Mouse (Mus musculus) heart, postnatal 36 days (tissue): ENCODE data around the gene Ccdc12. TPM values are rescaled to one million over a fixed set of nuclear protein-coding genes. Genes with fewer than 3 reads are reported as not detected.

Experiments
- DNase-seq, 2 experiments: peaks; one replicate each; pipeline ENCODE4 v3.0.0; 2021 to 2022
- intact Hi-C: fragments of 180-260 bp; cut with DNase I; formaldehyde crosslinking; loops from one replicate; pipeline ENCODE4 v1.15.1; 2025
- total RNA-seq, 2 experiments: library from RNA; stranded (reverse); gene quantifications; 2 replicates each; pipeline ENCODE4 v1.2.3; 2021

Gene Ccdc12
- 10 to 100 TPM; 60.6 to 66.9 TPM for total RNA-seq

- intact Hi-C loops, result no loop called here
- DNase-seq, result peak; percentile 94 to 99
Measured at GRCm38 (mm10) chr9:110656249-110657221, at the start of gene Ccdc12. Gene Ccdc12 (plus strand): TSS chr9:110656503.

DNA sequence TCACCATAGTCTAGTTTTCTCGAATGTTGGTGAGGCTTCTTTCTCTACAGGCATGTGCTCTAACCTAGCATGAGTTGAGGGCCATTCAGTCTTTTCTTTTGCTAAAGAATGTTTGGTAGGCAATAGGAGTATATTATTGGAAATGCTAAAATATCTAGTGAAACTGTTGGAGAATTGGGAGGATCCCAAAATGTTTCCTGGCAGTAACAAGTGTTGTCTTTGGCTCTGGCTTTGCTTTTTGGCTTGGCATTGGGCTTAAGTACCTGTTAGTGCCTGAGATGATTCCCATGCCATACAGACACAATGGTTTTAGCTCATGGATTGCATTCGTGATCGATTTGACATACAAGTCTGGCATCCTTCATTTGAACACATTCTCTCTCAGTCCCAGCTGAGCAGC is 44.8 kb upstream of the Ccdc12 start:
- DNase-seq, result no peak
- intact Hi-C loops, result no loop called here

GRCm38 (mm10) chr9:110617081-110617480 is 39.2 kb upstream of the Ccdc12 start:
- intact Hi-C loops, result no loop called here
- peak; percentile 31 to 34 for DNase-seq

- no peak for DNase-seq
- intact Hi-C loops, result loop anchor here (5.0 kb wide), 1 partner anchor 173 kb away; no protein-coding TSS in a partner anchor
Measured at GRCm38 (mm10) chr9:110620180-110620579, 36.1 kb upstream of the Ccdc12 start.

- no peak for DNase-seq
- intact Hi-C loops, result loop anchor here (5.0 kb wide), 1 partner anchor 173 kb away; no protein-coding TSS in a partner anchor
Measured at GRCm38 (mm10) chr9:110620685-110621084, 35.6 kb upstream of the Ccdc12 start.

GRCm38 (mm10) chr9:110622621-110623219 is 33.6 kb upstream of the Ccdc12 start:
- intact Hi-C loops, result loop anchor here (5.0 kb wide), 1 partner anchor 175 kb away; no protein-coding TSS in a partner anchor
- DNase-seq, result no peak

DNA sequence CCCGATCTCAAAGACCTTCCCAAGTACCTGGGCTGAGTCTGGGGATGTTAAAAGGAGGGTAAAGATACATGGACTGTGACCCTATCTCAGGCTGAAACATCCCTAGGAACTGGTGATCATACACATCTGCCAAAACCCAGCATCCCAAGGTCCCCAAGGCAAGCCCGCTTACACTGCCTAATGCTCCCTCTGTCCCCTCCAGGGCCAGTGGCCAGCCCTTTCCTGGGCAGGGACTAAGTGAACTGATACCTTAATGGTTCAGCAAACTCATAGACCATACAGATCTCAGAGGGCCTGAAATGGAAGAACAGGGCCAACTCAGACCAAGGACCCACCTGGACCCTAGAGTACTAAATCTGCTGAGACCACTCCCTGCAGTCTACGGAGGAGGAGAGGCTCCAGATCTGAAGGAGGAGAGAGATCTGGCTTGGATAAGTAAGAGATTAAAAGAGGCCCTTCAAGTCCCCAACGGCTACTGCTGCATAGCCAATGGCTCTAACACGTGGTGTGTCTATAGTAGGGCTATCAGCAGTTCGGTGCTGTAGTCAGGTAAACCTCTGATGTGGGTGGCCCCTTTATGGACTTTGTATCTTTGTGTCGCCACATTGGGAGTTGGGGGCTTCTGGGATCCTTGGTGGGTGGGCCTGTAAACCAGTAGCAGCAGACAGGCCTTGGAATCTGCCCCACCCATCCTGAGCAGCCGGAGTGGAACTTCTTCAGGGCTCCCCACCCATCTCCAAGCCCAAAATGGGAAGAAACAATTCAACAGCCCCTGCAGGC is 32.7 kb upstream of the Ccdc12 start:
- intact Hi-C loops, result loop anchor here (5.0 kb wide), 1 partner anchor 176 kb away; no protein-coding TSS in a partner anchor
- DNase-seq, result no peak

DNA sequence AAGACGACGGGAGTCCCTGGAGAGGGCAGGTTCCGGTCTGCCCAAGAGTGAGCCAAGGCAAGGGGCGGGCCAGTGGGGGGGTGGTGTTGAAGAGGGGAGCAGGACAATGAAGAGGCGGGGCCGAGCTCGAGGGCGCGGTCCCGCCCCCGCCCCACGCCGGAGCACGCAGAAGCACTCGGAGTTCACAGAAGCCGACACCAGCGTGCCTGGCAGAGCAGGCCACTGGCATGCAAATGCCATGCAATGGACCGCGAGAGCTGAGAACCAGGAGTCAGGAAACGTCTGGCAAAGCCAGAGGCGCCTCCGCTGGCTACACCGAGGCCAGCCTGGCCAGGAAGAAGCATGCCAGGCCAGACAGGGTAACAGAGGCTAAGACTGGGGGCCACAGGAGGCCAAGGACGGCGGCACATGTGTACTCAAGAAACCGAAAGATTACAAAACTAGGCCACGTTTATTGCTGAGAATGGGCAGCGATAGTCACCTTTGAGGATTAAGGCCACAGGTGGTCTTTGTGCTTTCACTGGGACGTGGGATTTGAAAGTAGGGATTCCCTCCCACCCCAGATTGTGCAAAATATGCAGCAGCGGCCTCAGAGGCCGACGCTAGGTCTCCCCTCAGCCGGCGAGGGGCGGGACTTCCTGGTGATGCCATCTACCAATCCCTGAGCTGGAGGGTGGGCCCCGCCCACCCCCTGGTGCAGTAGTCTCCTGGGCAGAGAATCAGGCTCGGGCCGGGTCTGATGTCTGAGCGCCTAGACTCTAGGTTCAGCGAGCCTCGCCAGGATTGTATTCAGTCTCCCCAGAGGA is 31.7 kb upstream of the Ccdc12 start, which contains the start of gene Nradd:
TSS of gene Nradd (minus strand) at position 92 of the 806 bp plus-strand sequence.
- intact Hi-C loops, result loop anchor here (5.0 kb wide), 1 partner anchor 177 kb away; no protein-coding TSS in a partner anchor
- DNase-seq, result peak; percentile 80 to 82

- intact Hi-C loops, result no loop called here
- DNase-seq, result no peak
Measured at GRCm38 (mm10) chr9:110625350-110625908, 30.9 kb upstream of the Ccdc12 start.

- intact Hi-C loops, result no loop called here
- no peak for DNase-seq
Measured at GRCm38 (mm10) chr9:110630171-110630570, 26.1 kb upstream of the Ccdc12 start.

- peak; percentile 41 to 58 for DNase-seq
- intact Hi-C loops, result no loop called here
Measured at GRCm38 (mm10) chr9:110631191-110631590, 25.1 kb upstream of the Ccdc12 start.

DNA sequence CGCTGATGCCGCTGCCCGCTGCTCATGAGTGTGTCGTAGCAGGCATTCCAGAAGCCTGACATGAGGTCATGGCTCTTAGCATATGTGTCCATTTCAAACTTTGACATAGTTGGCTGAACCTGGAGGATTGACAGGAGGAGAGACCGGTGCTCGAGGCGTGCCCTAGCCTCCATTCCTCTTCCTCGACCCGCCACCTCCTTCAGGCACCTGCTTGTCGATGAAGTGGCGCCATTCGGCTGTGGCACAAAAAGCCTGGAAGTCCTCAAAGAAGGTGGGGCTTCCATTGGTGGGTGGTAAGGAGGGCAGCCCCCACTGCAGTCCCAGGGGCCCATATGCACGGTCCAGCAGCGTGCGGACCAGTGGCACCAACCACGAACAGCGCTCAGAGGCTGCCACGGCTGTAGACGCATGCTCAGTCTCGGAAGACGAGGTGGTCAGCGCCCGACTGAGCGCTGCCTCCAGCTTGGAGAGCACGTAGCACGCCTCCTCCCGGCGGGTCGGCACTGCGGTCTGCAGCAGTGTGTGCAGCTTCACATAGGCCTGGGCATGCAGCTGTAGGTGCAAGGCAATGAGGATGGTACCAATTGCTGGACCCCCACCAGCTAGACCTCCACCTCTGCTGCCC is 24.5 kb upstream of the Ccdc12 start:
- DNase-seq, result no peak
- intact Hi-C loops, result no loop called here

GRCm38 (mm10) chr9:110632671-110633070 is 23.6 kb upstream of the Ccdc12 start:
- intact Hi-C loops, result no loop called here
- DNase-seq, result no peak

DNA sequence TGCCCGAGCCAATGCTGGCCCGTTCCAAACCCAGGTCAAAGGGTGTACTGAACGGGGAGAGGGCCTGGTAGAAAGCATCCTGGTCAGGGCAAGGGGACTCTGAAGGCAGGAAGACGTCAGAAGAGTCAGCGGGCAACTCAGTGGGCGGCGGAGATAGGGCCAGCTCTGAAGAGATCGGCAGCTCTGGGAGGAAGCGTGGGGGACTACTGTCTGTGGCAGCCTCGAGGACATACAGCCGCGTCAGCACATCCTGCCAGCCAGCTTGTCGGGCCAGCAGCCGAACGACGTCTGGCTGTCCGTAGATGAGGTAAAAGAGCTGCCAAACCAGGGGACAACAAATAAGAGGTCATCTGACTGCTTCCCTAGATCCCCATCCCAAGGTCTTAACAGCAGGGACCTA is 22.4 kb upstream of the Ccdc12 start:
- DNase-seq, result no peak
- intact Hi-C loops, result loop anchor here (2.0 kb wide), 3 partner anchors 19 to 237 kb away; no protein-coding TSS in a partner anchor

DNA sequence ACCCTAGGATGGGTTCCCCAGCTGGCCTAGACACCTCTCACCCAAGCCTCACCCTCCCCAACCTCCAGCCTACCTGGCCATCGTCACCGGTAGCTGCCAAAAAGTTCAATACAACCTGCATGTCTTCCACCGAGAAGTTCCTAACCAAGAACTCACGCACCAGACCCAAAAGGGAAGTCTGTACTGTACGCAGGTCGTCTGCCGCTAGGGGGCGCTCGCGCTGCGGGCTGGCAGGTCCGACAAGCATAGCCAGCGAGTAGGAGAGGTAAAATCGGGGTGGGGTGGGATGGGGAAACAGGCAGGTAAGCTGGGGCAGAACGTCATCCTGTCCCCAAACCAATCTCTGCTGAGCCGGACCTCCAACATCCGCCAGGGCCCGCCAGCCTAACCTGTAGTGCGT is 21.1 kb upstream of the Ccdc12 start:
- intact Hi-C loops, result loop anchor here (1.0 to 2.0 kb wide), 5 partner anchors 18 to 236 kb away; no protein-coding TSS in a partner anchor
- peak; percentile 89 to 97 for DNase-seq

GRCm38 (mm10) chr9:110638611-110639021 is 17.7 kb upstream of the Ccdc12 start:
- intact Hi-C loops, result no loop called here
- DNase-seq, result no peak

DNA sequence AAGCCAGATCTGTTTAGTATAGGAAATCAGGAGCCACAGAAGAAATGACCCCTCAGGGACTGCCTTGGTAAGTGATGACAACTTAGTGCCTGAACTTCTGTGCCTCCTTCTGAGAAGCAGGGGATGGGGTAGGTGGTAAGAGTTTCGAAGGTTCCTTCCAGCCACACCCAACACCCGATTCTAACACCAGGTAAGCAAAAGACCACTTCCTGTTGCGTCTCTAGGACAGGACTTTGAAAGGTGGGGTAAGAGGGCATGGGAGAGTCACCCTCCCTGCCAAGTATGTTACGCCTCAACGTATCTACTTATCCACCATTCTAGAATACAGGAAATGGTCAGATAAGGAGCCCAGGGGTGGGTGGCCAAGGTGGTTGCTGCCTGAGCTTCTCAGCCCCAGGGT is 15.3 kb upstream of the Ccdc12 start:
- intact Hi-C loops, result no loop called here
- no peak for DNase-seq

DNA sequence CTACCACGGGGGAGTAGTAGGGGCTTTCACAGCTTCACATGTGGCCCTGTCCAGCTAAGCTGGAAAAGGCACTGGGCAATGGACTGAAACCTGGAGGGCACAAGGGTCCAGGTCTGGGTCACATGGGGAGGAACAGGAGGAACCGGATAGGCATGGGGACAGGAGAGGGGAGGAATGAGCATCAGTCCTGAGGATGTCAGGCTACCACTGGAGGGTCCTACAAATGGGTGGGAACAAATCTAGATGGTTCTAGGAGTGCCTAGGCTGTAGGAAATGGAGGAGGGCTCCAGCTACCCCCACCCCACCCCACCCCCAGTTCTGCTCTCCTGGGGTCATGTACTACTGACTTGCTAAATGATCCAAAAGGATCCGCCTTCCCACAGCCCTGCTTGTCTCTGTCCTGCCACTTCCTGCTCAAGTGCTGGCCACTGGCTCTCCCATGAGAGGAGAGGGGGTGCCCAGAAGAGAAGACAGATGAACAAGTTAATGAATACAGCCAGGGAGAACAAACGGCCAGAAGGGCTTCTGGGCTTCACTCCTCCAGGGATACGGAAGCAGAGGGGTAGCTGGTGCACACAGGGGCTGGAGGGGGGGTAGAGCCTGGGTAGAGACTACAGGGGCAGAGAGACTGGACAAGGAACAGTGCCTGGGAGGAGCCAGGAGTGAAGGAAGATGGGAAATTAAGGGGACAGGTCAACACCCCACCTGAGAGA is 13.3 kb upstream of the Ccdc12 start:
- intact Hi-C loops, result no loop called here
- no peak for DNase-seq
